Mouse (Mus musculus) heart, embryonic 11.5 days (tissue): ENCODE data around the gene 1700125H20Rik. TPM values are rescaled to one million over a fixed set of nuclear protein-coding genes. Genes with fewer than 3 reads are reported as not detected.

Experiments used
- ATAC-seq: fragments of 200-750 bp; cut with Nextera tagmentation; replicated peaks from 2 replicates; pipeline ENCODE4 v1.8.0; 2017; ENCODE audit warnings: moderate library complexity; ENCODE audit not compliant: insufficient number of reproducible peaks, low FRiP score, low TSS enrichment
- H3K27ac ChIP-seq: fragments of 300-500 bp; sonication (generic); 2 replicates; pipeline ENCODE4 v1.5.1; 2014; ENCODE audit warnings: mild to moderate bottlenecking, low read depth, low read length
- H3K27me3 ChIP-seq: fragments of 300-500 bp; sonication (generic); 2 replicates; pipeline ENCODE4 v1.6.1; 2014; ENCODE audit warnings: mild to moderate bottlenecking, low read length, mixed read lengths; ENCODE audit not compliant: control insufficient read depth, insufficient read depth
- H3K36me3 ChIP-seq: fragments of 300-500 bp; sonication (generic); 2 replicates; pipeline ENCODE4 v1.6.1; 2014; ENCODE audit warnings: mild to moderate bottlenecking, low read length, moderate library complexity, mixed read lengths; ENCODE audit not compliant: control insufficient read depth, insufficient read depth
- H3K4me1 ChIP-seq: fragments of 300-500 bp; sonication (generic); 2 replicates; pipeline ENCODE4 v1.6.1; 2014; ENCODE audit warnings: low read length; ENCODE audit not compliant: control insufficient read depth, insufficient read depth
- H3K4me2 ChIP-seq: fragments of 300-500 bp; sonication (generic); 2 replicates; pipeline ENCODE4 v1.6.1; 2014; ENCODE audit warnings: mild to moderate bottlenecking, moderate library complexity
- H3K4me3 ChIP-seq: fragments of 300-500 bp; sonication (generic); 2 replicates; pipeline ENCODE4 v1.5.1; 2014; ENCODE audit warnings: low read depth, low read length
- H3K9ac ChIP-seq: fragments of 300-500 bp; sonication (generic); 2 replicates; pipeline ENCODE4 v1.6.1; 2014; ENCODE audit warnings: mild to moderate bottlenecking, low read depth, low read length, moderate library complexity
- H3K9me3 ChIP-seq: fragments of 300-500 bp; sonication (generic); replicated peaks from 2 replicates; pipeline ENCODE4 v1.6.1; 2016; ENCODE audit warnings: low read length; ENCODE audit not compliant: control insufficient read depth
- WGBS: fragments of 180-500 bp; shearing (Covaris S2); extraction: QIAGEN DNeasy Blood & Tissue Kit; methylation state at CpG from one replicate; pipeline ENCODE4 v1.1.7; 2014; ENCODE audit not compliant: insufficient replicate concordance; 5-methylcytosine and 5-hydroxymethylcytosine counted together
- polyA plus RNA-seq: library from polyadenylated mRNA; unstranded; fragments of >200 nt; fragmentation: Nextera tagmentation; extraction: Ambion mirVana; gene quantifications from 2 replicates; pipeline ENCODE4 v1.2.1, GENCODE M21; 2014

1700125H20Rik gene
- polyA plus RNA-seq, 1 experiment from 2014 or later, result not detected

DNA sequence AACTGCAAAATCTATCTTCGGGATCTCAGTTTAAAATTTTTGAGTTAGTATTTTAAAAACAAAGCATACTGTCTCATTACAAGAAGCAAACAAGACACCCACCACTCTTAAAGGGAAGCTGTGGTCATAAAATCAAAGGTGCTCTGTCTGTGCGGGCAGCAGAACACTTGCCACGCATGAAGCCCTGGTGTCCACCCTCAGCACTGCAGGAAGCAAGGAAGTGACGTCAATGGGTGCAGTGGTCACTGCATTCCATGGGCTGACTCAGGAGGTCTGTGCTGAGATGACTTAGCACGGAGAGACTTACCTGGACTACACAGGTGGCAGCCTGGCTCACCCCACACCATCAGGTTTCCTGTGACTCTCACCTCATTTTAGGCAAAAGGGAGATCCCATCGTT is 7.6 kb downstream of the 1700125H20Rik start:
- 79% methylated on average over 6 of the region's 6 CpGs for WGBS
- H3K4me3 ChIP-seq, result no peak overlapping the region
- no peaks in the 10 kb centered on the region for H3K4me1 ChIP-seq
- no peaks in the 10 kb centered on the region for H3K27me3 ChIP-seq
- H3K36me3 ChIP-seq, result no peaks in the 10 kb centered on the region
- no peak overlapping the region for H3K4me2 ChIP-seq
- H3K9ac ChIP-seq, result no peak overlapping the region
- ATAC-seq, result no peak
- no peak overlapping the region for H3K27ac ChIP-seq
- H3K9me3 ChIP-seq, result no peaks in the 10 kb centered on the region

DNA sequence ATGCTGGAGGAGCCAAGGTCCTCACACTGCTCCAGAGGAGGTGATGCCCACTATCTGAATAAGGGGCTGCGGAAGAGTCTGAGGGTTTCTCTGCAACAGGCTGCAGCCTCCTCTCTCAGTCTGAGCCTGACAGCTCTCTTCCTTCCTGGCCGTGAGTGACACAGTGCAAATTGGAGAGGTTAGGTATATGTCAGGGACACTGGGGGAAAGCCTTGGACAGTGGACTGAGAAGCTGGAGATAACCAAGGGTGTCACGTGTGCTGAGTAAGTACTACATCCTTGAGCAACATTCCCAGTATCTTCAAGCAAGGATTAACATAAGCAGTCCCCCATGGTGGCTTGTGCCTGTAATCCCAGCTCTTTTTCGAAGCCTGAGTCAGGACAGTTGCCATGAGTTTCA is 8.2 kb downstream of the 1700125H20Rik start:
- Histone ChIP-seq H3K9ac (no peak overlapping the region), H3K27ac (no peak overlapping the region), H3K4me1 (no peaks in the 10 kb centered on the region), H3K36me3 (no peaks in the 10 kb centered on the region), H3K27me3 (no peaks in the 10 kb centered on the region), H3K4me3 (no peak overlapping the region), H3K9me3 (no peaks in the 10 kb centered on the region), H3K4me2 (no peak overlapping the region)
- WGBS, result 75% methylated on average over 4 of the region's 4 CpGs
- ATAC-seq, result no peak

DNA sequence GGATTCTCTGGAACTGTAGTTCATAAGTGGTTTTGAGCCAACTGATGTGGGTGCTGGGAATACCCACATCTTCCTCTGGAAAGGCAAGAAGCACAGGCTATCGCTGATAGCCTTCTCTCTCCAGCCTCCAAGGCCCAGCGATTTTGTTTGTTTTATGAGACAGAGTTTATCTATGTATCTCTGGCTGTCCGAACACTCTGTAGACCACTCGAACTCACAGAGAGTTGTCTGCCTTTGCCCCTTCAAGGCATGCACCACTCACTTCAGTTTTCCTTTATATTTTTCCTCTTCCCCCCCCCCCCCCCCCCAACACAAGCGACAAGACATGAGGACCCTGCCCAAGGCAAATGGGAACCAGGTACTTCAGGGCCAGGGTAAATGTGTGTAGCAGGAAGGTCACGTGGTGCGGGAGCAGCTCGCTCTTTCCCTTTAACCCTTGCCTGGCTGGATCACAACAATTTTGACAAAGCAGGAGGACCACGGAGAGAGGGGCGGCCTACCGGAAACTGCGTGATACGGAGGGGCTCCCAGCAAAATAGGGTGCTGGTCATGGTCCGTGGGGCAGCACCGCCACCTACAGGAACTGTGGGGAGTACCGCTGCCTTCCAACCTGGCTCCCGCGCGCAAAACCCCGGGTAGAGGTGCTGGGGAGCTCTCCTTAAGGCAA is 12.5 kb downstream of the 1700125H20Rik start:
- peak overlapping the region; percentile 76 for H3K4me2 ChIP-seq
- H3K4me1 ChIP-seq, result no peaks in the 10 kb centered on the region
- peak overlapping the region; percentile 59 for H3K9ac ChIP-seq
- 4% methylated on average over 20 of the region's 20 CpGs for WGBS
- H3K4me3 ChIP-seq, result peak overlapping the region; percentile 41
- no peaks in the 10 kb centered on the region for H3K9me3 ChIP-seq
- peak; percentile 73 for ATAC-seq
- H3K36me3 ChIP-seq, result no peaks in the 10 kb centered on the region
- H3K27ac ChIP-seq, result no peak overlapping the region
- no peaks in the 10 kb centered on the region for H3K27me3 ChIP-seq

DNA sequence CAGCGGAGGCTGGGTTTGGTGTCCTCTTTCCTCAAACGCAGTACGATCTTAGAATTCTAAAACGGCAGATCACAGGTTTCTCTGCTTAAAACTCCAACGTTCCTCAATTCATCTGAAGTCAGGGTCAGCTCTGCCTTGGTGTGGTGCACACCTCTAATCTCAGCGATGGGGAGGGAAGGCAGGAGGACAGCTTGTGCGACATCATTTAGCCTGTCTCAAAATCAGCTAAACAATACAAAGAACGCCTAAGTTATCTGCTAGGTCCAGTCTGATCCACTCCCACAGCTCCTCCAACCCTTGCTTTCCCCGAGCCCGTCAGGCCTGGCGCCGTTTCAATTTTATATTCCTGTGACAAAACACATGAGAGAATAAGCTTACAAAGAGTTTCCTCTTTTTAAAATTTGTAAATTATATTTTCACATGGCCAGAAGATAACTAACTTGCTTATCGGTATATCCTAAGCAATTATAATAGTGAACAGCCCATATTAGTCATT is 13.1 kb downstream of the 1700125H20Rik start:
- no peaks in the 10 kb centered on the region for H3K27me3 ChIP-seq
- peak overlapping the region; percentile 76 for H3K4me2 ChIP-seq
- H3K9ac ChIP-seq, result peak overlapping the region; percentile 59
- H3K4me3 ChIP-seq, result peak overlapping the region; percentile 41
- H3K27ac ChIP-seq, result no peak overlapping the region
- no peak for ATAC-seq
- no peaks in the 10 kb centered on the region for H3K9me3 ChIP-seq
- no peaks in the 10 kb centered on the region for H3K36me3 ChIP-seq
- whole genome bisulfite sequencing, result 30% methylated on average over 13 of the region's 13 CpGs
- H3K4me1 ChIP-seq, result no peaks in the 10 kb centered on the region

DNA sequence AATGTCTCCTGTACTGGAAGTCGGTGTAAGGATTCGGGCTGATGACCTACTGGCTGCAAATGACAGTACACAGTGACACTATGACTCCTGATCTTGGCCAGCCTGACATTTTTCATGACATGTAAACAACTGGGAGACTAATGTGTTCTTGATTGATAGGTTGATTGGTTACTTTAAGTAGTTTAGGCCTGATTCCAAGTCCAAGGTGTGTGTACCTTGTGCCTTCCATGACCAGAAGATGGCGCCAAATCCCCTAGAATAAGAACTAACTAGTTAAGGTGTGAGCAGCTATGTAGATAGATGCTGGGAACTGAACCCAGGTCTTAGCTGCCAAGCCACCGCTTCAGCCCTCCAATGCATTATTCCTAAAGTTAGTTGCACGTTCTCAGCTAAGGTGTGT is 13.9 kb downstream of the 1700125H20Rik start:
- Histone ChIP-seq H3K27ac (no peak overlapping the region), H3K27me3 (no peaks in the 10 kb centered on the region), H3K4me2 (no peak overlapping the region), H3K9ac (no peak overlapping the region), H3K4me1 (no peaks in the 10 kb centered on the region), H3K4me3 (no peak overlapping the region), H3K36me3 (no peaks in the 10 kb centered on the region; the same call in 1 of the 2 replicates), H3K9me3 (no peaks in the 10 kb centered on the region)
- WGBS, result 59% methylated on average over 5 of the region's 5 CpGs
- no peak for ATAC-seq

DNA sequence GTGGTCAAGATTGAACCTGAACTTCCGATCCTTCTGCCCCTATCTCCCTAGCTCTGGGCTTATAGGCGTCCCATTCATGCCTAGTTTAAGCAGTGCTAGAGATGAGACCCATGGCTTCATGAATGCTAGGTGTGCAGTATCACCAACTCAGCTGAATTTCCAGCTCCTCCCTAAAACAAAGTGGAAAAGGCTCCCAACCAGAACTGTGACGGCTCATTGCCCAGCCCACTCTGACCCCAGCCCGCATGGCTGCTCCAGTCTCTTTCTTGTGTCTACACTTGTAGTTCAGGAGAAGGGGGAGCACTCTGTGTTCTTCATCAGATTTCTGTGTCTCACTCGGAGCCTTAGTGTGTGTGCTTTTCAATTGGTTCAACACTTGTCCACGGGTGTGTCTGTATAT is 14.6 kb downstream of the 1700125H20Rik start:
- Histone ChIP-seq H3K36me3 (peaks cover 2% of the 10 kb centered on the region; the same call in 1 of the 2 replicates), H3K27ac (no peak overlapping the region), H3K27me3 (no peaks in the 10 kb centered on the region), H3K9ac (no peak overlapping the region), H3K4me3 (no peak overlapping the region), H3K4me1 (no peaks in the 10 kb centered on the region), H3K9me3 (no peaks in the 10 kb centered on the region), H3K4me2 (no peak overlapping the region)
- ATAC-seq, result no peak
- whole genome bisulfite sequencing, result 82% methylated on average over 6 of the region's 6 CpGs

DNA sequence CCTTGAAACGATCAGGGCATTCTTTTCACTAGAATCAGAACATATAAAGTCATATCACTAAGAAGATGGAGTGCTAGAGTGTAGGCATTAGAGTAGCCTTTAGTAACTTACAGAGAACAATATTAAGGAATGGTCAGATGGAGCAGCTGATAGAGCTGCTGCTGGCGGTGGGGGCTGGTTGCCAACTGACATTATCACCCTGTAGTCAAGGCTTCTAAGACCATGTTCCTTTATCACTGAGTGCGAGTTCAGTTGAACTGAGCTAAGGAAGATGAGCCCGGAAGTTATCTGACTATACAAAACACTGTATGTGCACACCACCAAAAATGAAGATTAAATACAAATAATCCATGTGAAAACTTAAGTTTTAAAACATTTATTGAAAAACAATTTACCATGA is 18.9 kb downstream of the 1700125H20Rik start:
- ATAC-seq, result no peak
- no peak overlapping the region for H3K27ac ChIP-seq
- H3K9me3 ChIP-seq, result no peaks in the 10 kb centered on the region
- WGBS, result 86% methylated on average over 4 of the region's 4 CpGs
- H3K4me1 ChIP-seq, result no peaks in the 10 kb centered on the region
- no peak overlapping the region for H3K4me3 ChIP-seq
- no peaks in the 10 kb centered on the region for H3K27me3 ChIP-seq
- no peak overlapping the region for H3K9ac ChIP-seq
- no peak overlapping the region for H3K4me2 ChIP-seq
- peaks cover 25% of the 10 kb centered on the region for H3K36me3 ChIP-seq

DNA sequence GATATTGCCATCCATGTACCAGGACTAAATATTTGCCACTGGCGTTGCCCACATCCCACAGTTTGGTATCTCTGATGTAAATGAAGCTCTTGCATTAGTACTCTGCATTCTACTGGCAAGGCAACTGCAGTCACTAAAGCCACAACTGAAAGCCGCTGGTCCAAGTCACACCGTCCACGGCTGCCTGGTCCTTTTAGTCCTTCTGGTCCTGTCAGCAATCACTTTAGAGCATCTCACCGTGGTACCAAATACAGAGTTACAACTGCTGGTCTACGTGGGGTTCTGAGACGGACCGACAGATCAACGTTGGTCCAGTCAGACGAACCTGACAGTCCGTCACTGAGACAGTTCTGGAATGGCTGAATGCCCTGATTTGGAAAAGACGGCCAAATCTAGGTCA is 20.5 kb downstream of the 1700125H20Rik start:
- Histone ChIP-seq H3K4me3 (no peak overlapping the region), H3K27ac (no peak overlapping the region), H3K4me2 (no peak overlapping the region), H3K4me1 (no peaks in the 10 kb centered on the region), H3K9me3 (no peaks in the 10 kb centered on the region), H3K36me3 (peaks cover 36% of the 10 kb centered on the region), H3K27me3 (no peaks in the 10 kb centered on the region), H3K9ac (no peak overlapping the region)
- 91% methylated on average over 12 of the region's 12 CpGs for WGBS
- no peak for ATAC-seq

DNA sequence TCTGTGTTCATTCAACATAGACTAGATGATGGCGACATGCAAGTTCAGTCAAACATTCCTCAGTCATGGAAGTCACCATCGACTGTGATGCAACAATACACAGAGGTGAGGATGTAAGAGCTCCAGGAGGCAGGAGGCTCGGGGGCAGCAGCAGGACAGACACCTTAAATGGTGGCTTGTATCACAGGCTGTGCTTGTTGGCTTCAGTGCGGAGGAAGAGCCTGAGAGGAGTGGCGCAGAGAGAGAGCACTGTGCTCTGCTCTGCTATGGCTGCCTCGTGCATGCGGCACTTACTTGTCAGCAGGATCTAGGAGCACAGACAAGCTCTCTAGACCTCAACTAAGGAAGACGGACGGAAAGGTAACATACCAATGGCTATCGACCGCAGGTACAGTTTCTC is 24.0 kb downstream of the 1700125H20Rik start:
- ATAC-seq, result no peak
- H3K36me3 ChIP-seq, result peaks cover 50% of the 10 kb centered on the region
- no peaks in the 10 kb centered on the region for H3K27me3 ChIP-seq
- H3K4me3 ChIP-seq, result no peak overlapping the region
- no peak overlapping the region for H3K4me2 ChIP-seq
- no peak overlapping the region for H3K27ac ChIP-seq
- H3K9ac ChIP-seq, result no peak overlapping the region
- H3K4me1 ChIP-seq, result no peaks in the 10 kb centered on the region
- 92% methylated on average over 11 of the region's 11 CpGs for WGBS
- H3K9me3 ChIP-seq, result no peaks in the 10 kb centered on the region
